Mouse (Mus musculus): ENCODE results near the gene Cbll1. TPM values are rescaled to one million over a fixed set of nuclear protein-coding genes. Genes with fewer than 3 reads are reported as not detected.

Cbll1 gene
- total RNA-seq (2014; fragmentation: Nextera tagmentation) (27.1 and 53.1 TPM in 2 replicates), total RNA-seq (2017) (6.8 and 8.8 TPM in 2 replicates)

- ATAC-seq (replicated peaks; ENCODE audit: low FRiP score, low TSS enrichment, poor library complexity, severe bottlenecking): peak; percentile 97
Measured at GRCm38 (mm10) chr12:31499314-31500131, at the start of gene Cbll1. Gene Cbll1 (minus strand): TSS chr12:31499616.

GRCm38 (mm10) chr12:31546061-31546460, 46.6 kb upstream of the Cbll1 start:
- ATAC-seq (replicated peaks; ENCODE audit: low FRiP score, low TSS enrichment, poor library complexity, severe bottlenecking): no peak

- ATAC-seq (replicated peaks; ENCODE audit: low FRiP score, low TSS enrichment, poor library complexity, severe bottlenecking): no peak
Measured at GRCm38 (mm10) chr12:31545219-31545618, 45.8 kb upstream of the Cbll1 start.

- ATAC-seq (replicated peaks; ENCODE audit: low FRiP score, low TSS enrichment, poor library complexity, severe bottlenecking): no peak
Measured at GRCm38 (mm10) chr12:31541541-31541940, 42.1 kb upstream of the Cbll1 start.

- no peak for ATAC-seq (replicated peaks; ENCODE audit: low FRiP score, low TSS enrichment, poor library complexity, severe bottlenecking)
Measured at GRCm38 (mm10) chr12:31539783-31540182, 40.4 kb upstream of the Cbll1 start.

- no peak for ATAC-seq (replicated peaks; ENCODE audit: low FRiP score, low TSS enrichment, poor library complexity, severe bottlenecking)
Measured at GRCm38 (mm10) chr12:31537515-31538230, 38.3 kb upstream of the Cbll1 start.

GRCm38 (mm10) chr12:31534060-31534843, 34.8 kb upstream of the Cbll1 start:
- ATAC-seq (replicated peaks; ENCODE audit: low FRiP score, low TSS enrichment, poor library complexity, severe bottlenecking): no peak

GRCm38 (mm10) chr12:31533218-31533908, 33.9 kb upstream of the Cbll1 start:
- ATAC-seq (replicated peaks; ENCODE audit: low FRiP score, low TSS enrichment, poor library complexity, severe bottlenecking): no peak

GRCm38 (mm10) chr12:31532054-31532453, 32.6 kb upstream of the Cbll1 start:
- ATAC-seq (replicated peaks; ENCODE audit: low FRiP score, low TSS enrichment, poor library complexity, severe bottlenecking): no peak

GRCm38 (mm10) chr12:31527407-31527806, 28.0 kb upstream of the Cbll1 start:
- no peak for ATAC-seq (replicated peaks; ENCODE audit: low FRiP score, low TSS enrichment, poor library complexity, severe bottlenecking)

GRCm38 (mm10) chr12:31521371-31521770, 22.0 kb upstream of the Cbll1 start:
- ATAC-seq (replicated peaks; ENCODE audit: low FRiP score, low TSS enrichment, poor library complexity, severe bottlenecking): no peak

- no peak for ATAC-seq (replicated peaks; ENCODE audit: low FRiP score, low TSS enrichment, poor library complexity, severe bottlenecking)
Measured at GRCm38 (mm10) chr12:31520119-31520518, 20.7 kb upstream of the Cbll1 start.

GRCm38 (mm10) chr12:31513724-31514503, 14.5 kb upstream of the Cbll1 start:
- no peak for ATAC-seq (replicated peaks; ENCODE audit: low FRiP score, low TSS enrichment, poor library complexity, severe bottlenecking)

GRCm38 (mm10) chr12:31512634-31513411, 13.4 kb upstream of the Cbll1 start:
- no peak for ATAC-seq (replicated peaks; ENCODE audit: low FRiP score, low TSS enrichment, poor library complexity, severe bottlenecking)

GRCm38 (mm10) chr12:31511218-31511617, 11.8 kb upstream of the Cbll1 start:
- ATAC-seq (replicated peaks; ENCODE audit: low FRiP score, low TSS enrichment, poor library complexity, severe bottlenecking): no peak

- no peak for ATAC-seq (replicated peaks; ENCODE audit: low FRiP score, low TSS enrichment, poor library complexity, severe bottlenecking)
Measured at GRCm38 (mm10) chr12:31508496-31508895, 9.1 kb upstream of the Cbll1 start.

GRCm38 (mm10) chr12:31507718-31508364, 8.4 kb upstream of the Cbll1 start:
- 0 out of 2 replicates have a peak, but pooled peaks have one; percentile 17 for ATAC-seq (replicated peaks; ENCODE audit: low FRiP score, low TSS enrichment, poor library complexity, severe bottlenecking)

All from megakaryocyte-erythroid progenitor cell, adult 5-6 weeks (primary cell).